Mouse (Mus musculus): ENCODE data around the gene Mterf1b. TPM values are rescaled to one million over a fixed set of nuclear protein-coding genes. Genes with fewer than 3 reads are reported as not detected.
"Not testable (repeated sequence)": the region's sequence is repeated elsewhere in the genome, so short reads cannot be mapped to it uniquely, and the experiment has no call there.

The Mterf1b gene
- polyA plus RNA-seq, 1 experiment from 2014 or later: 3.7 TPM

GRCm38 (mm10) chr5:4195086-4195485 lies 2.9 kb downstream of the Mterf1b start:
- no peaks in the 10 kb centered on the region for H3K9me3 ChIP-seq
- 60% methylated on average over 1 of the region's 1 CpGs for whole genome bisulfite sequencing

DNA sequence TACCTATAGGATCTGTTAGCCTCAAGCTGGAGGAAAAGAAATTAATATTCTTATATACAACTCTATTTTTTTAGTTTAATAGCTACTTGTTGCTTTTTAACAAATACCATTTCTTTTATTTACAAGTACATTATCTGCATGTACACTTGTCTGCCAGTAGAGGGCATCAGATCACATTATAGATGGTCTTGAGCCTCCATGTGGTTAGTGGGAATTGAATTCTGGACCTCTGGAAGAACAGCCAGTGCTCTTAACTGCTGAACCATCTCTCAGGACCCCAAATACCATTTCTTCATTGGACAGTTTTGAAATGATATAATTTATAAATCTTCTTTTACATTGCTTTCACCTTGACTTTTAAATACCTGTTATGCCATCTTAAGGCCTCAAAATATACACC lies 9.2 kb downstream of the Mterf1b start:
- Histone ChIP-seq H3K4me3 (replicated peaks) (no peak overlapping the region), H3K9ac (no peak overlapping the region), H3K4me1 (replicated peaks) (no peaks in the 10 kb centered on the region), H3K27me3 (replicated peaks) (no peaks in the 10 kb centered on the region), H3K4me2 (replicated peaks) (no peak overlapping the region), H3K27ac (no peak overlapping the region), H3K36me3 (no peaks in the 10 kb centered on the region), H3K9me3 (no peaks in the 10 kb centered on the region)
- ATAC-seq: no peak

More at GRCm38 (mm10) chr5:4195086-4195485, 2.9 kb downstream of the Mterf1b start:
- Histone ChIP-seq H3K27me3 (replicated peaks) (no peaks in the 10 kb centered on the region), H3K4me3 (replicated peaks) (no peak overlapping the region), H3K36me3 (no peaks in the 10 kb centered on the region), H3K4me2 (replicated peaks) (no peak overlapping the region), H3K9ac (no peak overlapping the region), H3K27ac (no peak overlapping the region), H3K4me1 (replicated peaks) (no peaks in the 10 kb centered on the region)
- no peak for ATAC-seq

DNA sequence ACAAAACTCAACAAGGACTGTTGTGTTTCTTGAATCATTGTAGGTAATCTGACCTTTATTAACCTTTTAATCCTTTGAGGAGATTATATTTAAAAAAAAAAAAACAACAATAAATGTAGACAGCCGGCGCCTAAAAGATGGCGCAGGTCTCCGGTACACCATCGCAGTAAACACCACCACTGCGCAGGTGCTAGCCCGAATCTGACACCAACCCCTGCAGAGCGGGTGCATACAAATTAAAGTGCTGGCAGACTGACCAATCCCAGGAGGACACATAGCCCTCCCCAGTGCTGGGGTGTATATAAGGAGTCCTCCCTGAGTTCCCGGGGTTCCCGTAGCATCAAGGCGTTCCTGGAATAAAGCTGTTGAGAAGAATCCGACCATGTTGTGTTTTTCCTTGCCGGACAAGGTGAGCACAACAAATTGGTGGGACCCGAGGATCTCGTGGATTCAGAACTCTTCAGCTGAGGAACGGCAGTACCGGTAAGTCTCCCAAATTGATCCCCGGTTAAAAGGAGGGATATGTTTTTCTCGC lies 10.2 kb downstream of the Mterf1b start:
- H3K4me3 ChIP-seq (replicated peaks); H3K9ac ChIP-seq; H3K36me3 ChIP-seq; ATAC-seq; H3K9me3 ChIP-seq; H3K27ac ChIP-seq; H3K27me3 ChIP-seq (replicated peaks); H3K4me1 ChIP-seq (replicated peaks); H3K4me2 ChIP-seq (replicated peaks): not testable (repeated sequence)
- WGBS: 93% methylated on average over 19 of the region's 19 CpGs

DNA sequence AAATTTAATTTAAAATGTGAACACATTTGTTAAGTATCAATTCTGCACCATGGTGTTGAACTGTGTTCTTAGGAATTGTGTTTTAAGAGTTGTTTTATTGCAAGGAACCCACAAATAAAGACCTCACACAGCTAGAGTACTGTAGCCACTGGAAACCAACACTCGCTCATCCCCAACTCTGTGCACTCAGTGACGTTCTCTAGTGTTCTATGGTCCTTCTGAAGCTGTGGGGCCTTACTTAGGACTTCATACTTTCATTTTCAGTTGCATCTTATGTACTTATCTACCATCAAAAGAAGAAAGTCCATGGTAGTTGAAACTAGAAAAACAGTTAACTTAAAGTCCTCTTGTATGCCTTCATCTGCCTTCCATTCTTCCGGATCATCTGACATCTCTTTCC lies 17.9 kb downstream of the Mterf1b start:
- H3K27me3 ChIP-seq (replicated peaks); H3K9me3 ChIP-seq; H3K9ac ChIP-seq; ATAC-seq; H3K27ac ChIP-seq; H3K4me2 ChIP-seq (replicated peaks); H3K4me1 ChIP-seq (replicated peaks); H3K36me3 ChIP-seq; H3K4me3 ChIP-seq (replicated peaks): not testable (repeated sequence)
- WGBS: 80% methylated on average over 3 of the region's 3 CpGs

DNA sequence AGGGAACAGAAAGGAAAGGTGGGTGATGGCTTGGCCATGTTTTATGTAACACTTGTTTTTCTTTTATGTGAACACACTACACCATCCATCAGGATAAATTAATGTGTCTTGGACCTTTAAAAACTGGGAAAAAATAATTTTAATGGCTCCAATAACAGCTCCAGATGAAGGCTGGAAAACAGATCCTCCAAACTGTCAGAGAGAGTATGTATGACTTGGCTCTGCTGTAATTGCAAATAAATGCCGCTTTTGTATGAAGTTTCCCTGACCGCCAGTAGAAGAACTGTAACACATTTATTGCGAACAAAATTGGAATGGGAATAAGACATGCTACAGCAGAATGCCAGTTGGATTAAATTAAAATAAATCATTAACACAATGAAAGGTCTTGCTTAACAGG lies 29.1 kb downstream of the Mterf1b start:
- Histone ChIP-seq H3K27ac (no peak overlapping the region), H3K4me2 (replicated peaks) (no peak overlapping the region), H3K27me3 (replicated peaks) (no peaks in the 10 kb centered on the region), H3K4me1 (replicated peaks) (no peaks in the 10 kb centered on the region), H3K9me3 (no peaks in the 10 kb centered on the region), H3K36me3 (no peaks in the 10 kb centered on the region), H3K4me3 (replicated peaks) (no peak overlapping the region), H3K9ac (no peak overlapping the region)
- no peak for ATAC-seq
- WGBS: 55% methylated on average over 3 of the region's 3 CpGs

GRCm38 (mm10) chr5:4221981-4222623 lies 29.9 kb downstream of the Mterf1b start:
- no peaks in the 10 kb centered on the region for H3K27me3 ChIP-seq (replicated peaks)
- H3K9ac ChIP-seq: no peak overlapping the region
- no peak for ATAC-seq
- no peak overlapping the region for H3K4me3 ChIP-seq (replicated peaks)
- H3K4me1 ChIP-seq (replicated peaks): no peaks in the 10 kb centered on the region
- 70% methylated on average over 6 of the region's 6 CpGs for WGBS
- H3K36me3 ChIP-seq: no peaks in the 10 kb centered on the region
- H3K4me2 ChIP-seq (replicated peaks): no peak overlapping the region
- no peak overlapping the region for H3K27ac ChIP-seq
- no peaks in the 10 kb centered on the region for H3K9me3 ChIP-seq

GRCm38 (mm10) chr5:4232163-4232562 lies 40.0 kb downstream of the Mterf1b start:
- Histone ChIP-seq H3K9ac (no peak overlapping the region), H3K4me1 (replicated peaks) (no peaks in the 10 kb centered on the region), H3K27ac (no peak overlapping the region), H3K36me3 (no peaks in the 10 kb centered on the region), H3K9me3 (no peaks in the 10 kb centered on the region), H3K27me3 (replicated peaks) (no peaks in the 10 kb centered on the region), H3K4me2 (replicated peaks) (no peak overlapping the region), H3K4me3 (replicated peaks) (no peak overlapping the region)
- no peak for ATAC-seq
- WGBS: 91% methylated on average over 2 of the region's 2 CpGs

DNA sequence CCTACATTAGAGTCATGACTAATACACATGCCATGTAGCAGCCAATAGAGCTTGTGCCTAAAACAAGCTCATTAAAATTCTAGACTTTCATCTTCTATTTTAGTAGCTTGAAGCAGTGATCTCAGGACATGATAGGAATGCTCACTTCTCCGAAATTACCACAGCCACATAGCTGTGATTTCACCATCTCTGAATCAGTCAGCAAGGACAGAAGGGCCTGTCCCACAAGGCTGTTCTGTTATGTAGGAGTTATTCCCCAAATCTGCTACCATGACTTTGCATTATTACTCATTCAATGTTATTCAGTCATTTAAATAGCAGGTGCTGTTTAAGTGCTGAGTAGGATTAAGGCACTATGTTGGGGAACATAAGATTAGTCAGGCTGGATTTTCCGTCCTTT lies 42.3 kb downstream of the Mterf1b start:
- Histone ChIP-seq H3K27ac (no peak overlapping the region), H3K27me3 (replicated peaks) (no peaks in the 10 kb centered on the region), H3K4me1 (replicated peaks) (no peaks in the 10 kb centered on the region), H3K36me3 (no peaks in the 10 kb centered on the region), H3K9ac (no peak overlapping the region), H3K4me3 (replicated peaks) (no peak overlapping the region), H3K4me2 (replicated peaks) (no peak overlapping the region), H3K9me3 (no peaks in the 10 kb centered on the region)
- whole genome bisulfite sequencing: 87% methylated on average over 2 of the region's 2 CpGs
- ATAC-seq: no peak

- Histone ChIP-seq H3K9ac (no peak overlapping the region), H3K4me3 (replicated peaks) (no peak overlapping the region), H3K4me2 (replicated peaks) (no peak overlapping the region), H3K9me3 (no peaks in the 10 kb centered on the region), H3K36me3 (no peaks in the 10 kb centered on the region), H3K27me3 (replicated peaks) (no peaks in the 10 kb centered on the region), H3K4me1 (replicated peaks) (no peaks in the 10 kb centered on the region), H3K27ac (no peak overlapping the region)
- ATAC-seq: no peak
- 56% methylated on average over 2 of the region's 2 CpGs for WGBS
Observed at GRCm38 (mm10) chr5:4240120-4240519, 48.0 kb downstream of the Mterf1b start.

DNA sequence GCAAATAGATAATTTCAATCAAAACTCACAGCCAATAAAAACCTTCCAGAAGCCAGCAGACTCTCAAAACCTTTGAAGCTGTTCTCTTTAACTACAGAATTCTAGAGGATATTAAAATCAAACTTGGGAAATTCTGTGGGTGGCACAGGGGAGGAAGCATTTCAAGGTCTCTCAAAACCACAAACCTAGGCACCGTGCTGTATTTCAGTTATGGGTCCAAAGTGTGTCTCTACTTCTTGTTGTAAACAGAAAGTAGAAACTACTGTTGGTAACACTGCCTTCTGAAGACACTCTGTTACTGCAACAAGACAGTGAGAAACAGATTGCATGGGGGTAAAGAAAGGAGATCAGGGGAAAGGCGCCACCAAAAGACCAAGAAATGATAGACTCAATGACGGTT lies 52.8 kb downstream of the Mterf1b start:
- WGBS: 82% methylated on average over 3 of the region's 3 CpGs
- Histone ChIP-seq H3K9ac (no peak overlapping the region), H3K4me1 (replicated peaks) (no peaks in the 10 kb centered on the region), H3K27me3 (replicated peaks) (no peaks in the 10 kb centered on the region), H3K36me3 (no peaks in the 10 kb centered on the region), H3K4me3 (replicated peaks) (no peak overlapping the region), H3K27ac (no peak overlapping the region), H3K9me3 (no peaks in the 10 kb centered on the region), H3K4me2 (replicated peaks) (no peak overlapping the region)
- no peak for ATAC-seq

DNA sequence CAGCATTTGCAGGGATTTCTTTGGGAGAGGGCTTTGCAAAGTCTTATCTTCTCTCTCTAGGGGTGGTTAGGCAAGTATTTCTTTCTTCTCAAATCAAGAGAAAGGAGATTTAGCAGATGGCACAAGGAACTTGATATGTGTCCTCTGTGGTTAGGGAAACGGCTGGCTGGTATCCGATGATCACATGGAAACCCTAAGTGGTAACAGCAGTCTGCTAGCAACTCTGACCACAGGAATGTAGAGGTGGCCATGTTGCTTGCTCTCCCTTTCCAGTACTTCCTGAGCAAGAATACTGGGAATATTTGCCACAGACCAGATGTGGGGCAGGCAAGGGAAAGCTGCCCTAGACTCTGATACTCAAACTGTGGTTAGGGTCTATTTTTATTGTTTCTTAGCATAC lies 53.9 kb downstream of the Mterf1b start:
- no peak overlapping the region for H3K4me2 ChIP-seq (replicated peaks)
- no peaks in the 10 kb centered on the region for H3K36me3 ChIP-seq
- H3K9ac ChIP-seq: no peak overlapping the region
- H3K27me3 ChIP-seq (replicated peaks): no peaks in the 10 kb centered on the region
- 80% methylated on average over 2 of the region's 2 CpGs for WGBS
- H3K4me1 ChIP-seq (replicated peaks): no peaks in the 10 kb centered on the region
- no peaks in the 10 kb centered on the region for H3K9me3 ChIP-seq
- no peak overlapping the region for H3K27ac ChIP-seq
- H3K4me3 ChIP-seq (replicated peaks): no peak overlapping the region
- ATAC-seq: no peak

All from intestine, embryonic 15.5 days (tissue).